Mouse (Mus musculus): ENCODE results near the gene Cyren.

Gene Cyren

DNA sequence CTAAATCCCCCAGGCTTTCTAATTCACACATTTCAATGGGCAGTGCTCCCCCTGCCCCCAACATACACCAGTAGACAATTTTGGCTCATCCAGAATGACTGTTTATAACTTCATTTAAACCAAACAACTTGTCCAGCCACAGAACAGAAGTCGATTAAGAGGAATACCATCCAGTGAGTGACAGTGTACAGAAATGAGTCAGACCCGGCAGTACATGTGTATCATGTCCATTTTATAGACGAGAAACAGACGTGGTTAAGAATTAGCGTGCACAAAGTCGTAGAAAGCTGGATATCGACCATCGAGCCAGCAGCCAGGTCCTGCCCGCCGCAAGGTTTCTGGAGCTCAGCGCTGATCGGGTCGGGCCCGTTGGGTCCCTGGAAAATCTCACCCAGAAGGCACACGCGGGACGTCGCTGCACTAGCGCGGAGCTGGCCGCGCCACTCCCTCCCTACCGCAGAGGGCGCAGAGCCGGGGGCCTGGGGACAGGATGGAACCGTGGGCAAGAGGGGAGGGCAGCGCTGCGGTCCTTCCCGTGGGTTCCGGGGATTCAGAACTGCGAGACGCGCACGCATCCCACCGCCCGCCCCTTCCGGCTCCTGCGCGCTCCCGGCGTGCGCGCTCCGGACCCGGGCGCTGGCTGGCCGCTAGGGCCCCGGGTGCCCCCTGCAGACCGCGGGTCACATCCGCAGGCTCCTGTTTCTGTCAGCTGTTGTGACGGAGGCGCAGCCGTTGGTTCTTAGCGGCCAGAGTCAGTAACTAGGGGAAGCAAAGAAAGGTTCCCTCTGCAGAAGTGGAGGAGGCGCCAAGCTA is at the start of gene Cyren:
Cyren (minus strand) TSS at position 552 of the 813 bp plus-strand sequence.
- DNase-seq: peak; percentile 90 to 96

- DNase-seq: no peak
These were observed 49.7 kb upstream of the Cyren start for GRCm38 (mm10) chr6:34927594-34927993.

GRCm38 (mm10) chr6:34927156-34927555 is 49.3 kb upstream of the Cyren start:
- peak; percentile 26 to 70 for DNase-seq

DNA sequence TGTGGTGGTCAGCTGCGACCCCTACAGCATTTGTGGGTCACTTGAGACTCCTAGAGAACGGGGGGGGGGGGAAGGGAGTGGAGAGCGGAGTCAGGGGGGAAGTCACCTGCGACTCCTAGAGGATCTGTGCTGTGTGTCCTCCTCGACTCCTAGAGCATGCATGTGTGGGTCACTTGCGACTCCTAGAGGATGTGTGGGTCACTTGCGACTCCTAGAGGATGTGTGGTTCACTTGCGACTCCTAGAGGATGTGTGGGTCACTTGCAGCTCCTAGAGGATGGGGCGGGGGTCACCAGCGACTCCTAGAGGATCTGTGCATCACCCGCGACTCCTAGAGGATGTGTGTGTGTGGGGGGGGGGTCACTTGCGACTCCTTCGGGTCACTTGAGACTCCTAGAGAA is 44.1 kb upstream of the Cyren start:
- peak; percentile 21 to 22 for DNase-seq

DNA sequence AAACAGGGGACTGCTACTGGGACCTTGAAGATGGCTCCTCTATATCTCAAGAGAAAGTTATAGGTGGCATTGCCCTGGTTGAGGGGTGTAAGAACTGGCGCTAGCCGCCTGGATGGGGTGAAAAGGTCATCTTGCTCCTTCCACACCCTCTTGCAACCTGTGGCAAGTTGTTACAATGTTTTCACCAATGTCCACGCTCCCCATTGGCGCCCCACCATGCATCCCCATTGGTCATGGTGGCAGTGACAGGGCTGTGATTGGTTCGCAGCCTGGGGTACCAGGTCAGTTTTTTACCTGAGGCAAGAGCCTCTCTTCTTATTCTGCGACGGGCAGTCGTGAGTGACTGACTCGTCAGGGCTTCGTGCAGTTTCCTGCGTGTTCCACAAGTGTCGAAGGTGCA is 42.8 kb upstream of the Cyren start:
- no peak for DNase-seq

DNA sequence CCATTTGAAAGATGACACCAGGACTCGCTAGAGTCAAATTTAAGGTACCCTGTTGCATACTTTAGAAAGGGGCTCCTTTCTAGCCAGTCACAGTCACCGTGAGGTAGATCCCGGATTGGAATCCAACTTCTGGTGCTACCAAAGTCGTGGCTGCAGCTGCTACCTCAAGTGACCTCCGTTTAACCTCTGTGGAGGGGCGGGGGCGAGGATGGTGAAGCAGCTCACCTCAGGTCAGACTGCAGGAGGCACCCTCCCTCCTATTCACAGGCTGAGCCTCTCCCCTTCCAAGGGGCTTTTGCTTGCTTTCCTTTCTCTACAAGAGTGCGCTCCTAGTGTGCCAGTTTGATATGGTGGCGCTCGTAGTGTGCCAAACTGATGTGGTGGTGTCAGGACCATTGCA is 42.1 kb upstream of the Cyren start, which contains the start of gene Stra8:
Stra8 (plus strand) TSS at position 208 of the 400 bp plus-strand sequence.
- no peak for DNase-seq

- no peak for DNase-seq
These were observed 41.3 kb upstream of the Cyren start for GRCm38 (mm10) chr6:34919146-34919545.

- no peak for DNase-seq
These were observed 36.6 kb upstream of the Cyren start for GRCm38 (mm10) chr6:34914462-34914861.

DNA sequence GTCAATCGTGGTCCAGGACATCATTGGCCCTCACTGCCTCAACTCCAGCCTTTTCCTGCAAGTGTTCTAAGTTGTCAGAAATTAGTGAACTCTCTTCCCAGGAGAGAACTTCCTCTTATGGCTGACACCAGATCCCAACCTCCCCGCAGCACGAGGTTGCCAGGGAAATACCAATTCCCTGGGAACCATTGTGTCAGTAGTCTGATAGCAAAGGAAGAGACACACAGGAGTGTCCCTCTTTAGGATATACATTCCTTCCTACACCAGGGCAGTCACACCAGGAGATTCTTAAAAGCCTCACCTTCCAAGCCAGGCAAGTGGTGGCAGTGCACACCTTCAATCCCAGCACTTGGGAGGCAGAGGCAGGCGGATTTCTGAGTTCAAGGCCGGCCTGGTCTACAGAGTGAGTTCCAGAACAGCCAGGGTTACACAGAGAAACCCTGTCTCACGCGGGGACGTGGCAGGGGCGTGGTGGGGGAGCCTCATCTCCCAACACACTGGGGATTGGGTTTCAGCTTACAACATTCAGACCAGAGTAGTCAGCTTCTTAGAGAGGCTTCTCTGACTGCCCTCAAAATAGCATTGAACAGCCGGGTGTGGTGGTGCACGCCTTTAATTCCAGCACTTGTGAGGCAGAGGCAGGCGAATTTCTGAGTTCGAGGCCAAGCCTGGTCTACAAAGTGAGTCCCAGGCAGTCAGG is 35.6 kb upstream of the Cyren start:
- DNase-seq: no peak

- peak; percentile 84 to 97 for DNase-seq
These were observed 32.7 kb upstream of the Cyren start, which contains the start of gene Wdr91 for GRCm38 (mm10) chr6:34910371-34911219. Gene Wdr91, minus strand, starts transcription at chr6:34910876.

DNA sequence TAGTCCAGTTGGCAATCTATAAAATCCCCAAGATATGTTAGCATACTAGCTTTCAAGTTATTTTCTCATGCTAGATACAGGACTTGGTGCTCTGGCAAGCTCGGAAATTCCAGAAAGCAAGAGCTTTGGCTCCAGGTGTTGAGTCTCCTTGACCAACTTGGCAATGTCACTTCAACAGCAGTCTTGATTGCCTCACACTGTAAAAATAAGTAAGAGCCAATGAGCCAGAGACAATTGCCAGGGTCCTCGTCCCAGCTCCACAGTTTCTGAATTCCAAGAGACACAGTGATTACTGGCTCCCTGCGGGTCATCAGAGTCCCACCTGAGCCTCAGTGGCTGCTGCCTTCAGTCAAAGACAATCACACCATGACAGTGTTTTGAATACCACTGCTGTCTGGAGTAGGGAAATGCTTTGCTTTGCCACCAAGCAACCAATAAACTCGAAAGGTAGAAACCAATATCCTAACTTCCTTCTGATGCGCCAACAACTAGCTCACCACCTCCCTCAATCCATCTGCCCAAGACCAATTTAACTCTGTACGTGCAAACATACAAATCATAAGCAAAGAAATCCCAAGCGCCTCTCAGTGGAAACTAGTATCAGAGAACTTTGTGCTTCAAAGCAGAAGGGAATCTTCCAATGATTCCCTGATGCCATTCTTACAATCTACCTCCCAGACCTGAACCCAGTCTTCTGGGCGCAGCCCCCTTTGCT is 31.9 kb upstream of the Cyren start:
- DNase-seq: no peak

- no peak for DNase-seq
These were observed 29.9 kb upstream of the Cyren start for GRCm38 (mm10) chr6:34907696-34908260.

GRCm38 (mm10) chr6:34907121-34907614 is 29.3 kb upstream of the Cyren start:
- no peak for DNase-seq

GRCm38 (mm10) chr6:34906661-34907060 is 28.8 kb upstream of the Cyren start:
- no peak for DNase-seq

- no peak for DNase-seq
These were observed 28.3 kb upstream of the Cyren start for GRCm38 (mm10) chr6:34906125-34906524.

DNA sequence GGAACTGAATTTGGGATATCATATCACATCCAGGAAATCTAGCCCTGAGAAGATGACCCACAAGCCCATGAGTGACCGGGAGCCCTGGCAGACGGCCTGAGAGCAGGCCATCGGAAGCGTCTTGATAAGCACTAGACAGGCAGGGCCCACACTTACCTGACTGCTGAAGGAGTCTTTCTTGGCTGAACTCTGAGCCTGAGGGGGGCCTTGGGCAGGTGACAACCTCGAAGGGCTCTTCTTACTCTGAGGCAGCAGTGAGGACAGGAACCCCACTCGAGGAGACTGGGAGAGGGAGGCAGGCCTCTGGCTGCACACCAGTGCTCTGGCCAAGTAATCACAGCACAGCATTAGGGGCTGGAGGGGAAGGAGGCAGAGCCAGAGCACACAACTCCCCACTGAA is 26.5 kb upstream of the Cyren start:
- no peak for DNase-seq

DNA sequence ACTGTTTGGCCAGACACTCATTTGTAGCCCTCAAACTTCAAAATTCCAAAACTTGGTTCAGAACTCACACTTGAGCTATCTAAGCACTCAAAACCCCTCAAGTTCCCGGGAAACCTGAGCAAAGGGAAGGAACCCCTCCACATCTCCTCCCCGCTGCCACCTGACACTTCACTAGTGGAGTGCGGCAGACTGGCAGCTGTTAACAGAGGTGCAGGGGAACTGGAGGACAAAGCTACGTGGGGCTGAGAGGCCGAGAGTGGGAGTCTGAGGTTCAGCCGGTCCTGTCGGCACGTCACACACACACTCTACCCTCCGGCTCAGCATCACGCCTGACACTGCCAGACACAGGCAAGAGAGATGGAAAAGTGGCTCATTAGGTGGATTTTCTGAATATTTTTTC is 26.0 kb upstream of the Cyren start:
- DNase-seq: no peak

GRCm38 (mm10) chr6:34903441-34903840 is 25.6 kb upstream of the Cyren start:
- DNase-seq: no peak

GRCm38 (mm10) chr6:34902578-34902977 is 24.7 kb upstream of the Cyren start:
- DNase-seq: no peak

DNA sequence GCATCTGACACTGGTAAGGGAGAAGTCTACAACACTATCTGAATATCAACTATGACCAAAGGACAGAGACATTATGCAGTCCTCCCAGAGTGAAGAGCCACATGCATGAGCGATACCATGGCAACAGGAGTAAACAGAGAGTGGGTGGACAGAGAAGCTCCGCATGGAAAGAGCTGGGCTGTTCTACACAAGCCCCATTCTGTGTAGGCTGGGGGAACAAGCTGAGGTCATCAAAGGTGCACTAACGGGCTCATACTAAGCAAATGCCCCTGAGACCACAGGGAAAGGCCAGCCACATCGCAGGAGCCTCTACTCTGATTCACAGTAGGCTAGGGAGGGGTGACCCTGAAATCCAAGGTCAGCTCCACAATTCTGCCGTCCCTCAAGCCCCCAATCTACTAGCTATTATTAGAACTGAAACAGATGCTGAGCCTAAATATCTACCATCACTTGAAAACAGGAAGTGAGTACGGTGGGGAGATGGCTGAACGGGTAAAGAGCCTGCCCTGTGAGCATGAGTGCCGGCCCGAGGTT is 24.1 kb upstream of the Cyren start:
- peak in 1 of 2 experiments; percentile 37 for DNase-seq

DNA sequence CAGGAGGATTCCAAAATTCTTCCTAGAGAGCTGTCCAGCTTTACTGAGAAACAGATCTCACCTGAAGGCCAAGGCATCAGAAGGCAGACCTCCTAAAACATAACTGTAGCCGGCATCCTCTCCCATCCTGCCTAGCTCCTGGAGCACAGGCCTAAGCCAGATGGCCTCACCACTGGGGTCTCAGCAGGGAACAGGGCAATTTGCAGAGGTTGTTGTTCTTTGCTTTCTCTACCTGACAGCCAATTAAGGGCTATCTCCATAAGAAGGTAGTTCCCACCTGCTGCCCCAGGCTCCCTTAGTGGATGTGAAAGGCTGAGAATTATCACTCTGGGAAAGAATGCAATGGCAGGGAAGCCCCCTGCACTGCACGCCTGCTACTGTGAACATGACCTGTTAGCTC is 23.1 kb upstream of the Cyren start:
- no peak for DNase-seq

DNA sequence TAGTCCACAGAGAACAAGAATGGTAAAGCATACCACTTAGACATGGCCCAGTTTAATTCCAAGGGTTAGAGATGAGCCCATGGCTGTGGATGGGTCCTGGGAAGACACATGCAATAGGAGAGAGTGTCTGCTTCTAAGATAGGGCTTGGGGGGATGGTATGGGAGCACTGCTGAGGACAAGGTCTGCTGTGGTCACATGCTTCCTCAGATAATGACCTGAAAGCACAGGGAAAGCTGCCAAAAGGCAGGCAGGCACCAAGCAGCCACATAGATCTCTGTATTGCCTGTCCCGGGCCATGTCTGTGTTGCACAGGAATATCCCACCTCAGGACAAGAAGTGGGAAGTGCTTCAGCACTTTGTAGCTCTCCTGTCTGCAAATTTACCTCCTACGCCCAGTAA is 21.3 kb upstream of the Cyren start:
- DNase-seq: no peak

Measured in spleen, adult 18-20 months (tissue).